Mouse (Mus musculus) forebrain, embryonic 10.5 days (tissue): ENCODE measurements at regions not wholly inside any gene's neighbourhood (a gene's known extent, or its start where the extent isn't known, plus 50 kb on each side); places are given as distances from the start of the nearest gene placed in this dataset.
A peak's percentile ranks its signal among the peaks of the same experiment; 100 is the strongest.

ENCODE experiments used
- DNase-seq: peaks from one replicate; pipeline ENCODE4 v3.0.0-alpha.2; 2017; ENCODE audit warnings: low spot score; ENCODE audit errors: extremely low spot score
- H3K27ac ChIP-seq: fragments of 300-500 bp; sonication (generic); 2 replicates; pipeline ENCODE4 v1.5.1; 2016; ENCODE audit warnings: mild to moderate bottlenecking
- H3K27me3 ChIP-seq: fragments of 300-500 bp; sonication (generic); 2 replicates; pipeline ENCODE4 v1.6.1; 2016; ENCODE audit warnings: mild to moderate bottlenecking; ENCODE audit not compliant: poor library complexity, severe bottlenecking
- H3K36me3 ChIP-seq: fragments of 300-500 bp; sonication (generic); replicated peaks from 2 replicates; pipeline ENCODE4 v1.6.1; 2016; ENCODE audit warnings: mild to moderate bottlenecking, moderate library complexity
- H3K4me1 ChIP-seq: fragments of 300-500 bp; sonication (generic); 2 replicates; pipeline ENCODE4 v1.6.1; 2016
- H3K4me3 ChIP-seq: fragments of 300-500 bp; sonication (generic); 2 replicates; pipeline ENCODE4 v1.5.1; 2016; ENCODE audit warnings: mild to moderate bottlenecking, moderate library complexity
- H3K9me3 ChIP-seq: fragments of 300-500 bp; sonication (generic); 2 replicates; pipeline ENCODE4 v1.6.1; 2016; ENCODE audit warnings: mild to moderate bottlenecking, moderate library complexity
- WGBS: fragments of 180-500 bp; shearing (Covaris S2); methylation state at CpG from one replicate; pipeline ENCODE4 v1.1.7; 2016; 5-methylcytosine and 5-hydroxymethylcytosine counted together

DNA sequence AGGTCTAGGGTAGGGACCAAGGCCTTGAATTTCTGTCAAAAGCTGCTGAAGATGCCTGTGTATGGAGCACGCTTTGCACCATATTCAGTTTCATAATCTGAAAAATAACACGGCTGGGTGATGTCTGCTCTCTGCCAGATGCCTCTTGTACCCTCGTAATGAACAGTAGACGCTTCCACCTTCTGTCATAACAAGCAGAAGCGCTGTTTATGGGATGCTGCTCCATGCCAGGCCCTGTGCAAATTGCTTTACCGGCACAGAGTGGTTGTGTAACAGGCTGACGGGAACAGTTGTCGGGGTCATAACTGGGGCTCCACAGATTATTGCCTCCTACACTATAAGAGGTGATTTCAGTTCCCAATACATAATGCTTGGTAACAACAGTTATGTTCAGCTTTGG, 211.5 kb upstream of the Tnp1 start:
- WGBS, result 95% methylated on average over 8 of the region's 8 CpGs
- Histone ChIP-seq H3K9me3 (peaks cover 23% of the 10 kb centered on the region; the same call in 1 of the 2 replicates), H3K27me3 (no peaks in the 10 kb centered on the region), H3K4me3 (no peak overlapping the region), H3K27ac (no peak overlapping the region), H3K36me3 (no peaks in the 10 kb centered on the region), H3K4me1 (0 out of 2 replicates have a peak, but pooled peaks cover 3% of the 10 kb centered on the region)
- no peak for DNase-seq

GRCm38 (mm10) chr1:73221863-73222262, 206.2 kb upstream of the Tnp1 start:
- WGBS, result 56% methylated on average over 2 of the region's 2 CpGs
- H3K4me1 ChIP-seq, result 0 out of 2 replicates have a peak, but pooled peaks cover 3% of the 10 kb centered on the region
- no peaks in the 10 kb centered on the region for H3K9me3 ChIP-seq
- H3K36me3 ChIP-seq, result no peaks in the 10 kb centered on the region
- no peaks in the 10 kb centered on the region for H3K27me3 ChIP-seq
- H3K4me3 ChIP-seq, result no peak overlapping the region
- no peak for DNase-seq
- H3K27ac ChIP-seq, result no peak overlapping the region

- no peak for DNase-seq
- Histone ChIP-seq H3K9me3 (no peaks in the 10 kb centered on the region), H3K27ac (no peak overlapping the region), H3K4me1 (no peaks in the 10 kb centered on the region), H3K36me3 (no peaks in the 10 kb centered on the region), H3K4me3 (no peak overlapping the region), H3K27me3 (no peaks in the 10 kb centered on the region)
- WGBS, result 90% methylated on average over 5 of the region's 5 CpGs
These were observed 198.7 kb upstream of the Tnp1 start for GRCm38 (mm10) chr1:73214305-73214946.

DNA sequence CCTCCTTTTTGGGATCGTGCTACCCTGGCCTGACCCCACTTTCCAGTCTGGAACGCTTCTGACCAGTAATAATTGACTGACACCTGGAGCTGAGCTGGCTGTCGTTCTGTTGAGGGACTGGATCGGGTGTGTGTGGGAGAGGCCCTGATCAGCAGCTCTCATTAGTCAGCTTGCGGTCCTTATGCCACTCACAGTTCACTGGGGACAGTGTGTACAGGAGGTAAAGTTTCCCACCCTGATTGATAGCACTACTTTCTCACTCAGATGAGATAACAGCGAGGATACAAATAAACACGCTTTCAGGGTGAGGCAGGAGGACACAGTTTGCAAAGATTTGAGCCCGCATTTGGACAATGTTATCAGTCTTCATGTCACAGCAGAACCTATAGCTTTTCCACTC, 191.7 kb upstream of the Tnp1 start:
- H3K4me1 ChIP-seq, result no peaks in the 10 kb centered on the region

GRCm38 (mm10) chr1:73205788-73206187, 190.1 kb upstream of the Tnp1 start:
- Histone ChIP-seq H3K27me3 (no peaks in the 10 kb centered on the region), H3K4me3 (no peak overlapping the region), H3K36me3 (no peaks in the 10 kb centered on the region), H3K27ac (no peak overlapping the region), H3K9me3 (no peaks in the 10 kb centered on the region), H3K4me1 (no peaks in the 10 kb centered on the region)
- 85% methylated on average over 1 of the region's 1 CpGs for WGBS
- no peak for DNase-seq

More for the DNA sequence above, 191.7 kb upstream of the Tnp1 start:
- Histone ChIP-seq H3K36me3 (no peaks in the 10 kb centered on the region), H3K27ac (no peak overlapping the region), H3K27me3 (no peaks in the 10 kb centered on the region), H3K4me3 (no peak overlapping the region), H3K9me3 (no peaks in the 10 kb centered on the region)
- DNase-seq, result no peak
- WGBS, result 91% methylated on average over 8 of the region's 8 CpGs

GRCm38 (mm10) chr1:73200112-73200511, 184.4 kb upstream of the Tnp1 start:
- WGBS, result 76% methylated on average over 2 of the region's 2 CpGs
- H3K27me3 ChIP-seq, result no peaks in the 10 kb centered on the region
- no peak overlapping the region for H3K4me3 ChIP-seq
- H3K4me1 ChIP-seq, result no peaks in the 10 kb centered on the region
- no peak overlapping the region for H3K27ac ChIP-seq
- no peaks in the 10 kb centered on the region for H3K9me3 ChIP-seq
- DNase-seq, result no peak
- no peaks in the 10 kb centered on the region for H3K36me3 ChIP-seq

GRCm38 (mm10) chr1:73190832-73191231, 175.1 kb upstream of the Tnp1 start:
- Histone ChIP-seq H3K27me3 (no peaks in the 10 kb centered on the region), H3K4me1 (no peaks in the 10 kb centered on the region), H3K4me3 (no peak overlapping the region), H3K27ac (no peak overlapping the region), H3K36me3 (no peaks in the 10 kb centered on the region), H3K9me3 (no peaks in the 10 kb centered on the region)
- 88% methylated on average over 5 of the region's 5 CpGs for WGBS
- no peak for DNase-seq

DNA sequence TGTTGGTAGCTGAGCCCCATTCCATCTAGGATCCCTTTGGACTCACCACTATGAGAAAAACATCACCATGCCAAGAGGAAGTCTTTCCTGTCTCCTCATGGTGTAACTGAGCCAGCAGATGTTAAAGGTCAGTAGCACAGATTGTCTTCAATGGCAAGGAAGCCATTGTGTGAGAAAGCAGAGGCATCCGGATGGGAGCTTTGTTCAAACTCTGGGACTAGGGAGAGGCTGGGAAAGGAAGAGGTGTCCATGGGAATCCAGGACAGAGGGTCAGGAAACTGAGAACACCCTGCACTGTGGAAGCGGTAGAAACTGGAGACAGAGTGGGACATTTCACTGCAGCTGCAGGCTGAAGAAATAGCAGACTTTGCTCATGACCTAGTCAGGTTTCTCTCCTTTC, 173.1 kb upstream of the Tnp1 start:
- Histone ChIP-seq H3K4me1 (peaks cover 3% of the 10 kb centered on the region; the same call in 1 of the 2 replicates), H3K36me3 (no peaks in the 10 kb centered on the region), H3K27me3 (no peaks in the 10 kb centered on the region), H3K4me3 (no peak overlapping the region), H3K9me3 (no peaks in the 10 kb centered on the region), H3K27ac (no peak overlapping the region)
- WGBS, result 71% methylated on average over 2 of the region's 2 CpGs
- no peak for DNase-seq

- no peaks in the 10 kb centered on the region for H3K9me3 ChIP-seq
- DNase-seq, result no peak
- H3K27me3 ChIP-seq, result no peaks in the 10 kb centered on the region
- no peak overlapping the region for H3K27ac ChIP-seq
- no peaks in the 10 kb centered on the region for H3K36me3 ChIP-seq
- H3K4me3 ChIP-seq, result no peak overlapping the region
- H3K4me1 ChIP-seq, result peaks cover 11% of the 10 kb centered on the region
- WGBS, result 89% methylated on average over 6 of the region's 6 CpGs
These were observed 168.8 kb upstream of the Tnp1 start for GRCm38 (mm10) chr1:73184477-73184876.

GRCm38 (mm10) chr1:73178810-73179209, 163.1 kb upstream of the Tnp1 start:
- Histone ChIP-seq H3K9me3 (no peaks in the 10 kb centered on the region), H3K4me1 (peaks cover 8% of the 10 kb centered on the region), H3K27me3 (no peaks in the 10 kb centered on the region), H3K36me3 (no peaks in the 10 kb centered on the region), H3K4me3 (no peak overlapping the region), H3K27ac (no peak overlapping the region)
- no peak for DNase-seq
- 88% methylated on average over 3 of the region's 3 CpGs for WGBS

DNA sequence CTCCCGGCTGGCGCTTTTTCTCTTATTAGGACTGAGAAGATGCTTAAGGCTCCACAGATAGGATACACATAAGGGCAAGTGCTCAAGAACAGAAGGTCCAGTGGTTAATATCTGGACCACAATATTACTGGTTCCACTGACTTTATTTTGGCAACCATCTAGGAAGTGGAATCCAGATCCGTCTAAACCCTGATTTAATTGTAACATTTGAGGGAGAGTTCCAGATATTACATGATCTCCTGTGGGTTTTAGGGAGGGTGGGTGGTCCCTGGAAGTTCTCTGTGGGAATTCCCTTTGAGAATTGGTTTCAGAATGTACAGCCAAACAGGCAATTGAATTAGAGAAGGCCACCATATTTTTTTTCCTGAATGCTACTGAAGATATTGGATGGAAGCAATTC, 161.4 kb upstream of the Tnp1 start:
- Histone ChIP-seq H3K36me3 (no peaks in the 10 kb centered on the region), H3K4me3 (no peak overlapping the region), H3K27ac (no peak overlapping the region), H3K4me1 (no peaks in the 10 kb centered on the region), H3K9me3 (no peaks in the 10 kb centered on the region), H3K27me3 (no peaks in the 10 kb centered on the region)
- DNase-seq, result no peak
- 93% methylated on average over 3 of the region's 3 CpGs for WGBS

DNA sequence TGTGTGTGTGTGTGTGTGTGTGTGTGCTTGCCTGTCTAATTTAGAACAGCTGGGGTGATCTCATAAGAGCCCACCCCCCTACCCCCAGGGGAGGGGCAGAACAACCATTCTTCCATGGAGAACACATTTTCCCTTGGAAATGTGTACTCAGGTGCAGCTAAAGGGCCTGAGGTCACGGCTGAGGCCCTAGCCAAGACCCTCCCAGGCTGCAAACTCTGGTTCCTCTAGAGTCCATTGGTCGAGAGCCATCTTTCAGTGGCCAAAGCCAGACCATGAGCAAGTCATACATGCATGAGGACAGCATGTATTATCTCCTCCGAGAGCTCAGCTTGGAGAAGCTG, 154.9 kb upstream of the Tnp1 start:
- DNase-seq, result peak; percentile 25
- no peaks in the 10 kb centered on the region for H3K36me3 ChIP-seq
- H3K4me3 ChIP-seq, result no peak overlapping the region
- H3K27me3 ChIP-seq, result no peaks in the 10 kb centered on the region
- peaks cover 10% of the 10 kb centered on the region for H3K9me3 ChIP-seq
- WGBS, result 55% methylated on average over 3 of the region's 3 CpGs
- peak overlapping the region; percentile 84 for H3K27ac ChIP-seq
- H3K4me1 ChIP-seq, result peaks cover 27% of the 10 kb centered on the region

DNA sequence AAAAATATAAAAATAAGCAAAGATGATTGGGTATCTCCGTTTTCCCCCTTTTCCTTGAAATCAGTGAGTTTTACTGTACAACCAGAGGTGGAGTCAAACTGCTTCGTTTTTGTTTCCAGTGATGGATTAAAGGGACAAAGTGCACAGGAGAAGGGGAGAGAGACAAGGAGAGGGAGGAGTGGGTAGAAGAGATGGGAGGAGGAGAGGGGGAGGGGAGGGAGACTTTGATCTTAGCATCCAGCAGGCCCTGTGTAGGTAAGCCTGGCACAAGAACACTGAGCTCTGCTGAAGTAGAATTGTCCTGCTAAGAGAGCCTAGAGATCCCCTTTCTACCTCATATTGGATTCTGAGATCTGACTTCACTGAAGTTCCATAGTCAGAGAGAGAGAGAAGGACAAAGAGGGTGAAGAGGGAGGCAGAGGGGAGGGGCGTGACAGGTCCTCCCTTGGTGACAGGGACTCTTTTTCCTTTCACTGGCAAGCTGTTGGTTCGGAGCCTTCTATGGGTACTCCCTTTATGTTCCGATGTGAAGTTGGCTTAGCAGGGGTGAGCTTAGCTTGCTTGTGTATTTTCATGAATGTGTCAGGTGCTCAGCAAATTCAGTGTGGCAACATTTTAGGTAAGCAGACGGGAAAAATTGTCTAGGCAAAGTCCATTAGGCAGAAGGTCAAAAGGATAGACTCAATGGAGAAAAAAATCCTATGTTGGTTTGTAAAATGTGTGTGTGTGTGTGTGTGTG, 154.4 kb upstream of the Tnp1 start:
- peak; percentile 22 for DNase-seq
- Histone ChIP-seq H3K9me3 (peaks cover 10% of the 10 kb centered on the region), H3K27ac (peak overlapping the region; percentile 84), H3K36me3 (no peaks in the 10 kb centered on the region), H3K4me3 (peak overlapping the region; percentile 8; the same call in 1 of the 2 replicates), H3K27me3 (no peaks in the 10 kb centered on the region), H3K4me1 (peaks cover 27% of the 10 kb centered on the region)
- WGBS, result 26% methylated on average over 6 of the region's 6 CpGs
